Mouse (Mus musculus): ENCODE measurements at regions not wholly inside any gene's neighbourhood (a gene's known extent, or its start where the extent isn't known, plus 50 kb on each side); places are given as distances from the start of the nearest gene placed in this dataset.

GRCm38 (mm10) chr14:76883231-76883651 is 153.3 kb upstream of the Ccdc122 start:
- TF ChIP-seq ZNF384 (IDR thresholded peaks at IDR 0.05; ENCODE audit: low read depth, low read length) (no peak), MAFK (IDR thresholded peaks at IDR 0.05; ENCODE audit: insufficient read depth, low read depth, low read length) (no peak), CHD2 (IDR thresholded peaks at IDR 0.05; ENCODE audit: low read depth, low read length) (no peak)
